Mouse (Mus musculus) bone marrow macrophage, adult 2 months (primary cell): ENCODE results near the gene Zfp74.

Source experiments
- CTCF ChIP-seq: IDR thresholded peaks from 2 replicates; pipeline ENCODE4 v1.5.1; 2012; ENCODE audit warnings: low read depth, mild to moderate bottlenecking, low read length, moderate library complexity
- POLR2A ChIP-seq: IDR thresholded peaks from 2 replicates; pipeline ENCODE4 v1.6.1; 2012; ENCODE audit warnings: mild to moderate bottlenecking, low read depth, low read length, borderline replicate concordance

DNA sequence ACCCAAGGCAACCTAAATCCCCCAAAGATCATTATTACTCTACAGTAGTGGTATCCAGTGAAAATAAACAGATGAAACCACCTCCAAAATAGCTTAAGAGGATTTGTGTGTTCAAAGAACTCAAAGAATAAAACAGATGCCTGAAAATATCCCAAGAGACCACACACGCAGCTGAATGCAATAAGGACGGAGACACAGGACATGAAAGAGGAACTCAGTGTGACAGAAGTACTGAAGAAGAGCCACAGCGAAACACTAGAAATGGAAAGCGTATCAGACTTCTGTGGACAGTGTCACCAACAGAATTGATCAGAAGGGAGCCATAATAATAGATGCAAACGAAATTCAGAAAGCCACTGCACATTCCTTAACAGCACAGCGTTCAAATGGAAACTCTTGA, 15.0 kb downstream of the Zfp74 start:
- TF ChIP-seq POLR2A (no peak), CTCF (no peak)
